ENCODE assay signal across 18 mouse cellular contexts in genomic region chr8:94819671-94820179, GRCm38 (mm10). TPM values are rescaled to one million over a fixed set of nuclear protein-coding genes. Genes with fewer than 3 reads are reported as not detected.
"Had no signal": no experiment of that assay in that cellular context is flagged by ENCODE, and none has a peak within 500 bp of the region (broad histone marks: within the 10 kb centered on the region; RNA-seq: fewer than 3 reads in every experiment).

No protein-coding gene starts in this region.

- H3K9ac ChIP-seq: limb, embryonic 15.5 days; lung, embryonic 15.5 days; midbrain, embryonic 13.5 days; neural tube, embryonic 12.5 days had no signal

- H3K4me1 ChIP-seq: limb, embryonic 15.5 days; lung, embryonic 15.5 days; midbrain, embryonic 13.5 days; neural tube, embryonic 12.5 days had no signal

- H3K27ac ChIP-seq: limb, embryonic 15.5 days; lung, embryonic 15.5 days; midbrain, embryonic 13.5 days; neural tube, embryonic 12.5 days had no signal

- ATAC-seq: midbrain, embryonic 13.5 days had no signal

- H3K4me3 ChIP-seq: limb, embryonic 15.5 days; lung, embryonic 15.5 days; midbrain, embryonic 13.5 days; myocyte; neural tube, embryonic 12.5 days had no signal

- DNase-seq: kidney, adult 9 months; kidney, postnatal 14 days; lung, postnatal 14 days; retina, postnatal 1 day; right cerebral cortex, postnatal 4 days; spleen, adult 18-20 months; thymus, adult 2 months; thymus, postnatal 25 days had no signal

- H3K4me2 ChIP-seq: limb, embryonic 15.5 days; lung, embryonic 15.5 days; midbrain, embryonic 13.5 days; neural tube, embryonic 12.5 days had no signal

- H3K9me3 ChIP-seq: limb, embryonic 15.5 days; lung, embryonic 15.5 days; midbrain, embryonic 13.5 days; neural tube, embryonic 12.5 days had no signal

- H3K27me3 ChIP-seq: limb, embryonic 15.5 days; lung, embryonic 15.5 days; midbrain, embryonic 13.5 days; neural tube, embryonic 12.5 days had no signal

RNA-seq across cellular contexts. Expression of gene Ccl17, which starts 9.5 kb away (rescaled TPM):
- total RNA-seq: neutrophil, adult 5-6 weeks had no signal
- polyA plus RNA-seq: intestine, embryonic 14.5 days; limb, embryonic 11.5 days; limb, embryonic 15.5 days; neural tube, embryonic 12.5 days; stomach, embryonic 14.5 days had no signal

RNA-seq across cellular contexts. Expression of gene Cx3cl1, which starts 47.9 kb away (rescaled TPM):
- total RNA-seq: megakaryocyte-erythroid progenitor cell, adult 5-6 weeks; neutrophil, adult 5-6 weeks had no signal
